Mouse (Mus musculus) megakaryocyte, embryonic 14.5 days (primary cell): Measurements from ENCODE around the gene Ephb6. TPM values are rescaled to one million over a fixed set of nuclear protein-coding genes. Genes with fewer than 3 reads are reported as not detected.
A peak's percentile ranks its signal among the peaks of the same experiment; 100 is the strongest.

Source experiments
- H3K27me3 ChIP-seq: replicated peaks from 2 replicates; pipeline ENCODE3; 2012; ENCODE audit warnings: inconsistent platforms
- H3K36me3 ChIP-seq: replicated peaks from 2 replicates; pipeline ENCODE3; 2012; ENCODE audit warnings: low read length, inconsistent platforms, mixed read lengths
- H3K4me1 ChIP-seq: 2 replicates; pipeline ENCODE4 v1.6.1; 2012; ENCODE audit warnings: inconsistent platforms
- H3K4me3 ChIP-seq: replicated peaks from 2 replicates; pipeline ENCODE3; 2012; ENCODE audit warnings: moderate library complexity, mild to moderate bottlenecking, inconsistent platforms
- H3K9me3 ChIP-seq: 2 replicates; pipeline ENCODE4 v1.6.1; 2012; ENCODE audit warnings: inconsistent platforms
- FLI1 ChIP-seq: IDR thresholded peaks from 2 replicates; pipeline ENCODE4 v1.6.1; 2012; ENCODE audit warnings: low read length, inconsistent platforms, mixed read lengths
- GATA1 ChIP-seq: IDR thresholded peaks from 3 replicates; pipeline ENCODE4 v1.6.1; 2012; ENCODE audit warnings: mixed read lengths, low read length, inconsistent platforms, borderline replicate concordance
- polyA plus RNA-seq: library from polyadenylated mRNA; stranded (reverse); fragments of >175 nt; gene quantifications from 2 replicates; pipeline ENCODE4 v1.2.3, GENCODE M21; 2012; ENCODE audit warnings: low replicate concordance; ENCODE audit not compliant: insufficient read depth

Gene Ephb6
- polyA plus RNA-seq, 1 experiment, result 7.7 TPM

GRCm38 (mm10) chr6:41621241-41621990 lies 16.1 kb downstream of the Ephb6 start:
- no peaks in the 10 kb centered on the region for H3K36me3 ChIP-seq
- H3K4me1 ChIP-seq, result peaks cover 7% of the 10 kb centered on the region
- H3K4me3 ChIP-seq, result no peak overlapping the region
- TF ChIP-seq FLI1 (no peak), GATA1 (no peak)
- peaks cover 7% of the 10 kb centered on the region for H3K27me3 ChIP-seq
- H3K9me3 ChIP-seq, result no peaks in the 10 kb centered on the region

- Histone ChIP-seq H3K4me1 (peaks cover 7% of the 10 kb centered on the region), H3K4me3 (peak overlapping the region; percentile 51), H3K27me3 (peaks cover 5% of the 10 kb centered on the region), H3K36me3 (no peaks in the 10 kb centered on the region), H3K9me3 (no peaks in the 10 kb centered on the region)
- TF ChIP-seq FLI1 (no peak), GATA1 (no peak)
Measured at GRCm38 (mm10) chr6:41622661-41623060, 17.4 kb downstream of the Ephb6 start.

GRCm38 (mm10) chr6:41628180-41628579 lies 22.9 kb downstream of the Ephb6 start:
- Histone ChIP-seq H3K4me3 (no peak overlapping the region), H3K9me3 (no peaks in the 10 kb centered on the region), H3K4me1 (peaks cover 4% of the 10 kb centered on the region; the same call in 1 of the 2 replicates), H3K27me3 (peaks cover 5% of the 10 kb centered on the region), H3K36me3 (no peaks in the 10 kb centered on the region)
- TF ChIP-seq GATA1, result no peak
- TF ChIP-seq FLI1, result no peak

- Histone ChIP-seq H3K4me3 (no peak overlapping the region), H3K27me3 (peaks cover 5% of the 10 kb centered on the region), H3K9me3 (no peaks in the 10 kb centered on the region), H3K36me3 (no peaks in the 10 kb centered on the region), H3K4me1 (peaks cover 12% of the 10 kb centered on the region)
- TF ChIP-seq GATA1, result no peak
- no peak for TF ChIP-seq FLI1
Measured at GRCm38 (mm10) chr6:41630791-41631190, 25.5 kb downstream of the Ephb6 start.

- peaks cover 7% of the 10 kb centered on the region for H3K27me3 ChIP-seq
- H3K4me3 ChIP-seq, result no peak overlapping the region
- no peaks in the 10 kb centered on the region for H3K36me3 ChIP-seq
- H3K9me3 ChIP-seq, result no peaks in the 10 kb centered on the region
- peaks cover 12% of the 10 kb centered on the region for H3K4me1 ChIP-seq
- TF ChIP-seq FLI1, result no peak
- no peak for TF ChIP-seq GATA1
Measured at GRCm38 (mm10) chr6:41631549-41631948, 26.3 kb downstream of the Ephb6 start.

- H3K9me3 ChIP-seq, result no peaks in the 10 kb centered on the region
- no peak for TF ChIP-seq GATA1
- TF ChIP-seq FLI1, result no peak
- peaks cover 6% of the 10 kb centered on the region for H3K27me3 ChIP-seq
- H3K36me3 ChIP-seq, result no peaks in the 10 kb centered on the region
- H3K4me1 ChIP-seq, result peaks cover 12% of the 10 kb centered on the region
- no peak overlapping the region for H3K4me3 ChIP-seq
Measured at GRCm38 (mm10) chr6:41635211-41635610, 29.9 kb downstream of the Ephb6 start.

GRCm38 (mm10) chr6:41636178-41636577 lies 30.9 kb downstream of the Ephb6 start, which contains the start of gene Trpv6:
Gene Trpv6 (minus strand): TSS chr6:41636405.
- H3K4me1 ChIP-seq, result peaks cover 12% of the 10 kb centered on the region
- no peaks in the 10 kb centered on the region for H3K9me3 ChIP-seq
- H3K4me3 ChIP-seq, result no peak within 1 kb of the TSS
- peaks cover 6% of the 10 kb centered on the region for H3K27me3 ChIP-seq
- no peaks in the 10 kb centered on the region for H3K36me3 ChIP-seq
- TF ChIP-seq FLI1, result no peak

GRCm38 (mm10) chr6:41637393-41637792 lies 32.1 kb downstream of the Ephb6 start:
- TF ChIP-seq GATA1 (no peak), FLI1 (no peak)
- H3K4me1 ChIP-seq, result peaks cover 12% of the 10 kb centered on the region
- H3K27me3 ChIP-seq, result peaks cover 6% of the 10 kb centered on the region
- H3K36me3 ChIP-seq, result no peaks in the 10 kb centered on the region
- H3K4me3 ChIP-seq, result no peak overlapping the region
- no peaks in the 10 kb centered on the region for H3K9me3 ChIP-seq

- no peak for TF ChIP-seq GATA1
- no peak for TF ChIP-seq FLI1
- Histone ChIP-seq H3K4me3 (no peak overlapping the region), H3K9me3 (no peaks in the 10 kb centered on the region), H3K36me3 (no peaks in the 10 kb centered on the region), H3K27me3 (peaks cover 6% of the 10 kb centered on the region), H3K4me1 (peaks cover 12% of the 10 kb centered on the region)
Measured at GRCm38 (mm10) chr6:41637927-41638506, 32.7 kb downstream of the Ephb6 start.

GRCm38 (mm10) chr6:41640449-41640848 lies 35.2 kb downstream of the Ephb6 start:
- Histone ChIP-seq H3K4me3 (no peak overlapping the region), H3K4me1 (no peaks in the 10 kb centered on the region; the same call in 1 of the 2 replicates), H3K27me3 (peaks cover 9% of the 10 kb centered on the region), H3K9me3 (no peaks in the 10 kb centered on the region), H3K36me3 (no peaks in the 10 kb centered on the region)
- no peak for TF ChIP-seq FLI1
